Mouse (Mus musculus) spleen, adult 2 months (tissue): Measurements from ENCODE around the gene Mrgpre. TPM values are rescaled to one million over a fixed set of nuclear protein-coding genes. Genes with fewer than 3 reads are reported as not detected.

Source experiments
- DNase-seq, 2 experiments: peaks; one replicate each; pipeline versions ENCODE4 v3.0.0 to v3.0.0-alpha.2; 2012 to 2021; ENCODE audit warnings: low spot score in 2 of 2, low read depth in 1 of 2
- H3K27ac ChIP-seq: fragments of 200-500 bp; 2 replicates; pipeline ENCODE4 v1.5.1; 2012; ENCODE audit warnings: low read length, inconsistent platforms; ENCODE audit not compliant: insufficient read depth
- H3K27me3 ChIP-seq: fragments of 200-500 bp; 2 replicates; pipeline ENCODE4 v1.6.1; 2012; ENCODE audit warnings: mild to moderate bottlenecking, moderate library complexity, low read length, inconsistent platforms; ENCODE audit not compliant: control insufficient read depth, insufficient read depth
- H3K36me3 ChIP-seq: fragments of 200-500 bp; 2 replicates; pipeline ENCODE4 v1.6.1; 2012; ENCODE audit warnings: mild to moderate bottlenecking, low read length, inconsistent platforms; ENCODE audit not compliant: control insufficient read depth, insufficient read depth
- H3K4me1 ChIP-seq: fragments of 200-500 bp; 2 replicates; pipeline ENCODE4 v1.6.1; 2011; ENCODE audit warnings: inconsistent platforms; ENCODE audit not compliant: control insufficient read depth, insufficient read depth, insufficient read length
- H3K4me3 ChIP-seq: fragments of 200-500 bp; 2 replicates; pipeline ENCODE4 v1.5.1; 2011; ENCODE audit warnings: mild to moderate bottlenecking, inconsistent platforms; ENCODE audit not compliant: insufficient read depth, insufficient read length; ENCODE audit errors: extremely low read depth
- CTCF ChIP-seq: fragments of 200-500 bp; IDR thresholded peaks from 2 replicates; pipeline ENCODE4 v1.5.1; 2011; ENCODE audit warnings: mild to moderate bottlenecking, inconsistent platforms; ENCODE audit not compliant: insufficient read depth, insufficient read length, insufficient replicate concordance; ENCODE audit errors: extremely low read depth
- POLR2A ChIP-seq: fragments of 200-500 bp; IDR thresholded peaks from 2 replicates; pipeline ENCODE4 v1.6.1; 2011; ENCODE audit warnings: low read depth, low read length, inconsistent platforms
- WGBS: fragments of 180-500 bp; shearing (Covaris S2); methylation state at CpG from one replicate; pipeline ENCODE4 v1.1.7; 2018; 5-methylcytosine and 5-hydroxymethylcytosine counted together
- polyA plus RNA-seq: library from polyadenylated mRNA; depleted of rRNA; stranded (reverse); fragments of >200 nt; gene quantifications from 2 replicates; pipeline ENCODE4 v1.2.3, GENCODE M21; 2012

The Mrgpre gene
- polyA plus RNA-seq, 1 experiment: 6.6 TPM

- no peak for DNase-seq
- no peak overlapping the region for H3K27ac ChIP-seq
- TF ChIP-seq POLR2A (no peak), CTCF (no peak)
- no peaks in the 10 kb centered on the region for H3K4me1 ChIP-seq
- no peak overlapping the region for H3K4me3 ChIP-seq
- H3K27me3 ChIP-seq: no peaks in the 10 kb centered on the region
- H3K36me3 ChIP-seq: no peaks in the 10 kb centered on the region
- 95% methylated on average over 3 of the region's 3 CpGs for WGBS
These were observed 31.7 kb downstream of the Mrgpre start for GRCm38 (mm10) chr7:143752606-143753005.

- Histone ChIP-seq H3K36me3 (no peaks in the 10 kb centered on the region), H3K4me1 (no peaks in the 10 kb centered on the region), H3K4me3 (no peak overlapping the region), H3K27ac (no peak overlapping the region), H3K27me3 (no peaks in the 10 kb centered on the region)
- WGBS: 77% methylated on average over 4 of the region's 4 CpGs
- no peak for DNase-seq
- no peak for TF ChIP-seq POLR2A
- TF ChIP-seq CTCF: no peak
These were observed 32.2 kb downstream of the Mrgpre start for GRCm38 (mm10) chr7:143752056-143752455.

- no peak overlapping the region for H3K27ac ChIP-seq
- H3K36me3 ChIP-seq: no peaks in the 10 kb centered on the region
- no peak overlapping the region for H3K4me3 ChIP-seq
- 77% methylated on average over 1 of the region's 1 CpGs for WGBS
- no peaks in the 10 kb centered on the region for H3K4me1 ChIP-seq
- H3K27me3 ChIP-seq: no peaks in the 10 kb centered on the region
- no peak for TF ChIP-seq CTCF
- TF ChIP-seq POLR2A: no peak
- no peak for DNase-seq
These were observed 32.9 kb downstream of the Mrgpre start for GRCm38 (mm10) chr7:143751380-143751779.

GRCm38 (mm10) chr7:143749045-143749444, 35.3 kb downstream of the Mrgpre start:
- no peak for TF ChIP-seq CTCF
- TF ChIP-seq POLR2A: no peak
- H3K4me1 ChIP-seq: no peaks in the 10 kb centered on the region
- 78% methylated on average over 3 of the region's 3 CpGs for WGBS
- no peak overlapping the region for H3K4me3 ChIP-seq
- no peak for DNase-seq
- no peaks in the 10 kb centered on the region for H3K27me3 ChIP-seq
- H3K36me3 ChIP-seq: no peaks in the 10 kb centered on the region
- H3K27ac ChIP-seq: no peak overlapping the region

- Histone ChIP-seq H3K36me3 (no peaks in the 10 kb centered on the region), H3K27ac (no peak overlapping the region), H3K4me1 (no peaks in the 10 kb centered on the region), H3K27me3 (no peaks in the 10 kb centered on the region), H3K4me3 (no peak overlapping the region)
- TF ChIP-seq POLR2A: no peak
- peak; percentile 91; the same call in 1 of the 2 replicates for TF ChIP-seq CTCF
- WGBS: 12% methylated on average over 16 of the region's 16 CpGs
- peak; percentile 55 to 71 for DNase-seq
These were observed 36.0 kb downstream of the Mrgpre start for GRCm38 (mm10) chr7:143748041-143748868.

- TF ChIP-seq CTCF (no peak), POLR2A (no peak)
- Histone ChIP-seq H3K27ac (no peak overlapping the region), H3K27me3 (peaks cover 5% of the 10 kb centered on the region), H3K4me1 (peaks cover 3% of the 10 kb centered on the region), H3K36me3 (no peaks in the 10 kb centered on the region), H3K4me3 (no peak overlapping the region)
- DNase-seq: no peak
- 43% methylated on average over 2 of the region's 2 CpGs for WGBS
These were observed 43.6 kb downstream of the Mrgpre start for GRCm38 (mm10) chr7:143740653-143741052.
